In the genomic region with DNA sequence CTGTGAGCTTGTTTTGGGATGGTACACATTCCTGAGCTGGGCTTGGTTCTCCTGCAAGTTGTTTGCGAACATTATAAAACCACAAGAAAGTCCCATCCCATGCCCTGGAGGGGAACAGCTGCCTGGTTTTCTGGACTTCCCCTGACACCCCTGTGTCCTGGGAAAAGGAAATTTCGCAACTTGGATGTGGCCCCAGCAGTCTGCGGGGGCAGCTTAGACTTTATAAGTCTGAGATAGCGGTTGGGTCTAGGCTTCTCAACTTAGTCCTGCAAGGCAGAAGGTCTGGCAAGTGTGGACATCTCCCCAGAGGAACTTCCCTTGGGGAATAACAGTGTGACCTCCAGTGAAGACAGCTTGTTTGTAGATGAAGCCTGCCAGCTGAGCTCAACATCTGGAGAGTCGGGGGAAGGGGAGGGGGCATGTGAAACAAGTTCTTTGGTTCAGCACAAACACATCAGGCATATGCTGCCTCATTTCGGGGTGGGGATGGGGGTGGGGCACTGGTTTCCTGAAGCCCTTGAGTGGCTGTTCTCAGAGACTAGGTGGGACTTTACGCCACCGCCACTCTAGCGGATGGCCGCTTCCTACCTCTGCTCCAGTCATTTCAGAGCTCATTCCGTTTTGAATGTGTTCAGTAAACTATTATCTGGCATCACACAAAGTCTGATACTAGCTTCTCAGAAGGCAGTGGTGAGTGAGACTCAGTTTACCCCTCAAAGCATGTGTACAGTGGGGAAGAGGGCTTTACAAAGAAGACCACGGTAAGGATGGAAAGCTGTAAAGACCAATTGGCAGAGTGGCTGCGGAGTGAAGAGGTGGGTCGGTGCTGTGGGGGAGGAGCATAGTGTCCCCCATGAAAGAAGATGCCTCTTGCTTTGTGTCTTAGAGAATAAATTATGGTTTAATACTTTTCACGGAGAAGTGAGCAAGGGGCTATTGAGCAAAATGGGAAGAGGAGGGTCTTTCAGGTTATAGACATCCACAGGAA, we compare ENCODE assay signal across 8 mouse cellular contexts. TPM values are rescaled to one million over a fixed set of nuclear protein-coding genes. Genes with fewer than 3 reads are reported as not detected.
DNase-seq lines count a peak whose midpoint lies in the region; ATAC-seq and TF ChIP-seq lines count a peak whose summit lies in the region.

No protein-coding gene starts in this region.

- peak overlapping the region; percentile 50; the same call in 1 of the 2 replicates for H3K9ac ChIP-seq in ES-E14 (ENCODE audit: insufficient read depth, low read depth, low read length, poor library complexity, severe bottlenecking)
- H3K9ac ChIP-seq in kidney, embryonic 16.5 days (replicated peaks; ENCODE audit: low read length): no peak overlapping the region

- peak; percentile 73 for ATAC-seq in kidney, embryonic 16.5 days (ENCODE audit: low FRiP score, low TSS enrichment)
- ATAC-seq in frontal cortex, adult (ENCODE audit: low TSS enrichment): no peak

- no peaks in the 10 kb centered on the region for H3K9me3 ChIP-seq in ES-E14 (ENCODE audit: control insufficient read depth, insufficient read depth, low read depth, low read length)
- H3K9me3 ChIP-seq in kidney, embryonic 16.5 days (ENCODE audit: low read length): peaks cover 4% of the 10 kb centered on the region

- H3K4me3 ChIP-seq in ES-E14 (ENCODE audit: insufficient read depth in 1 of 2, low read depth in 1 of 2, low read length in 2 of 2, poor library complexity in 1 of 2, severe bottlenecking in 1 of 2): peak overlapping the region; percentile 50 to 52
- peak overlapping the region; percentile 10; the same call in 1 of the 2 replicates for H3K4me3 ChIP-seq in kidney, embryonic 16.5 days (ENCODE audit: low read length)

- H3K4me2 ChIP-seq in kidney, embryonic 16.5 days (replicated peaks; ENCODE audit: low read depth, low read length): peak overlapping the region; percentile 35

- TF ChIP-seq CTCF in brain, embryonic 14.5 days (IDR thresholded peaks at IDR 0.05; ENCODE audit: borderline replicate concordance, extremely low read depth, insufficient read depth, insufficient read length): no peak

- in situ Hi-C loops in ES-E14 (cut with MboI; ENCODE audit: low sequenced_read_pairs in 2 of 2, unreplicated experiment in 2 of 2): loop anchor here in 1 of 2 experiments (10.0 kb wide), 1 partner anchor 121 kb away; the partner anchor contains the start of gene Ccdc177

- no peaks in the 10 kb centered on the region for H3K36me3 ChIP-seq in ES-E14 (ENCODE audit: control insufficient read depth, insufficient read depth, low read length, poor library complexity, severe bottlenecking)
- H3K36me3 ChIP-seq in kidney, embryonic 16.5 days (ENCODE audit: insufficient read depth, low read length): no peaks in the 10 kb centered on the region

- peak; percentile 79 for DNase-seq in ES-E14 (ENCODE audit: low read depth, low spot score)
- peak; percentile 44 for DNase-seq in brain, embryonic 14.5 days (ENCODE audit: low read depth)
- DNase-seq in heart, adult 9 months (ENCODE audit: low spot score in 2 of 2): peak; percentile 93 to 94
- peak; percentile 70 for DNase-seq in lung, postnatal 14 days
- peak; percentile 8 to 26 for DNase-seq in thymus, postnatal 10 days (ENCODE audit: low spot score in 2 of 2)
- DNase-seq in right cerebral cortex, postnatal 4 days: no peak

- H3K27me3 ChIP-seq in kidney, embryonic 16.5 days (ENCODE audit: insufficient read depth, low read length): no peaks in the 10 kb centered on the region

- no peak for TF ChIP-seq POLR2A in brain, embryonic 14.5 days (IDR thresholded peaks at IDR 0.05; ENCODE audit: borderline replicate concordance, extremely low read depth, insufficient read depth, insufficient read length, poor library complexity, severe bottlenecking)

- WGBS in kidney, embryonic 16.5 days: 44% methylated on average over 15 of the region's 15 CpGs

- H3K27ac ChIP-seq in ES-E14 (ENCODE audit: insufficient read depth, low read depth, low read length, poor library complexity, severe bottlenecking): peak overlapping the region; percentile 96
- no peak overlapping the region for H3K27ac ChIP-seq in kidney, embryonic 16.5 days (ENCODE audit: low read length)

- H3K4me1 ChIP-seq in ES-E14 (ENCODE audit: control insufficient read depth in 2 of 2, insufficient read depth in 2 of 2, low read length in 2 of 2, poor library complexity in 1 of 2): peaks cover 0 to 19% of the 10 kb centered on the region in 2 experiments; a peak in 2 of 4 replicates
- H3K4me1 ChIP-seq in kidney, embryonic 16.5 days (ENCODE audit: insufficient read depth, low read length): peaks cover 16% of the 10 kb centered on the region

TF ChIP-seq in ES-E14, 5 proteins besides CTCF, POLR2A, EP300 and RAD21:
- TF ChIP-seq HCFC1 (IDR thresholded peaks at IDR 0.05; ENCODE audit: borderline replicate concordance, insufficient read depth, low read length): no peak
- TF ChIP-seq CHD2 (IDR thresholded peaks at IDR 0.05; ENCODE audit: low read depth, low read length): peak; percentile 33; the same call in 1 of the 2 replicates
TF ChIP-seq in ES-E14: peak in this region for 1.

RNA-seq across cellular contexts. Expression of gene Srsf5, which starts 59.7 kb away (rescaled TPM):
- total RNA-seq in ES-E14 (2012; rRNA removed): 396 and 508 TPM in 2 replicates
- 544 and 552 TPM in 2 replicates for polyA plus RNA-seq in brain, embryonic 14.5 days (2012; rRNA removed)
- polyA plus RNA-seq in kidney, embryonic 16.5 days (2015; fragmentation: Nextera tagmentation; extraction: Ambion mirVana): 513 and 576 TPM in 2 replicates
